Mouse (Mus musculus) forebrain, embryonic 11.5 days (tissue): ENCODE results near the gene Selenof. TPM values are rescaled to one million over a fixed set of nuclear protein-coding genes. Genes with fewer than 3 reads are reported as not detected.

Experiments
- ATAC-seq: fragments of 200-750 bp; cut with Nextera tagmentation; replicated peaks from 2 replicates; pipeline ENCODE4 v1.8.0; 2017; ENCODE audit warnings: moderate TSS enrichment; ENCODE audit not compliant: low FRiP score
- DNase-seq: peaks from one replicate; pipeline ENCODE4 v3.0.0-alpha.2; 2017; ENCODE audit warnings: low spot score
- H3K27ac ChIP-seq: fragments of 300-500 bp; sonication (generic); 2 replicates; pipeline ENCODE4 v1.5.1; 2014; ENCODE audit warnings: low read depth, low read length
- H3K27me3 ChIP-seq: fragments of 300-500 bp; sonication (generic); 2 replicates; pipeline ENCODE4 v1.6.1; 2014; ENCODE audit warnings: mild to moderate bottlenecking, low read length, mixed read lengths; ENCODE audit not compliant: control insufficient read depth, insufficient read depth
- H3K36me3 ChIP-seq: fragments of 300-500 bp; sonication (generic); 2 replicates; pipeline ENCODE4 v1.6.1; 2014; ENCODE audit warnings: mild to moderate bottlenecking, low read length, moderate library complexity, mixed read lengths; ENCODE audit not compliant: control insufficient read depth, insufficient read depth
- H3K4me1 ChIP-seq: fragments of 300-500 bp; sonication (generic); replicated peaks from 2 replicates; pipeline ENCODE4 v1.6.1; 2014; ENCODE audit warnings: low read length, mixed read lengths; ENCODE audit not compliant: control insufficient read depth, insufficient read depth
- H3K4me2 ChIP-seq: fragments of 300-500 bp; sonication (generic); 2 replicates; pipeline ENCODE4 v1.6.1; 2014; ENCODE audit warnings: low read depth, mild to moderate bottlenecking, low read length, moderate library complexity, mixed read lengths; ENCODE audit not compliant: severe bottlenecking
- H3K4me3 ChIP-seq: fragments of 300-500 bp; sonication (generic); 2 replicates; pipeline ENCODE4 v1.5.1; 2014; ENCODE audit warnings: low read depth, low read length
- H3K9ac ChIP-seq: fragments of 300-500 bp; sonication (generic); 2 replicates; pipeline ENCODE4 v1.6.1; 2014; ENCODE audit warnings: low read length
- H3K9me3 ChIP-seq: fragments of 300-500 bp; sonication (generic); 2 replicates; pipeline ENCODE4 v1.6.1; 2016; ENCODE audit warnings: low read length, mixed read lengths; ENCODE audit not compliant: control insufficient read depth
- WGBS: fragments of 180-500 bp; shearing (Covaris S2); extraction: QIAGEN DNeasy Blood & Tissue Kit; methylation state at CpG from one replicate; pipeline ENCODE4 v1.1.7; 2014; 5-methylcytosine and 5-hydroxymethylcytosine counted together
- polyA plus RNA-seq: library from polyadenylated mRNA; unstranded; fragments of >200 nt; fragmentation: Nextera tagmentation; extraction: Ambion mirVana; gene quantifications from 2 replicates; pipeline ENCODE4 v1.2.1, GENCODE M21; 2014

The Selenof gene
- polyA plus RNA-seq, 1 experiment from 2014 or later: 409 TPM

- Histone ChIP-seq H3K9me3 (no peaks in the 10 kb centered on the region), H3K4me1 (0 out of 2 replicates have a peak, but pooled peaks cover 2% of the 10 kb centered on the region), H3K27ac (no peak overlapping the region), H3K36me3 (no peaks in the 10 kb centered on the region), H3K4me2 (no peak overlapping the region), H3K9ac (no peak overlapping the region), H3K4me3 (no peak overlapping the region), H3K27me3 (no peaks in the 10 kb centered on the region)
- WGBS: 88% methylated on average over 6 of the region's 6 CpGs
- DNase-seq: no peak
- ATAC-seq: no peak
Observed at GRCm38 (mm10) chr3:144614277-144614676, 44.2 kb downstream of the Selenof start.

DNA sequence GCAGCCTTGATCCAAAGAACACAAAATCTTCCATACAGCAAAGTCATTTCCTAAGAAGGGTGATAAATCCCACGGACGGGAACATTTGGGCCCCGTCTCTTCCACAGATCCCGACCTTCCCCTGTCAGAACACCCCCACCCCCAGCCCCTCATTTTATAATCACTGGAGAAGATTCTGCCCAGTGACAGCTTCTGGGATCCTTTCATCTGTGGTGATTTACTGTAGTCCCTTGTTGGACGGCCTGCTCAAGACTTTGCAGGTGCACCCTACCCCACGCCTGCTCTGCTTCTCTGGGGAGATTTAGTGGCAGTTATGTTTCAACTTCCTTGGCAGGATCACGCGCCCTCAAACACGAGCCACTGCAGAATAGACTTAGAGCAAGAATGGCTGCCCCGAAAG lies 44.6 kb downstream of the Selenof start:
- H3K9me3 ChIP-seq: no peaks in the 10 kb centered on the region
- H3K27ac ChIP-seq: no peak overlapping the region
- no peaks in the 10 kb centered on the region for H3K36me3 ChIP-seq
- H3K4me1 ChIP-seq: 0 out of 2 replicates have a peak, but pooled peaks cover 2% of the 10 kb centered on the region
- no peaks in the 10 kb centered on the region for H3K27me3 ChIP-seq
- no peak for DNase-seq
- H3K9ac ChIP-seq: no peak overlapping the region
- ATAC-seq: no peak
- WGBS: 92% methylated on average over 10 of the region's 10 CpGs
- no peak overlapping the region for H3K4me3 ChIP-seq
- H3K4me2 ChIP-seq: no peak overlapping the region

DNA sequence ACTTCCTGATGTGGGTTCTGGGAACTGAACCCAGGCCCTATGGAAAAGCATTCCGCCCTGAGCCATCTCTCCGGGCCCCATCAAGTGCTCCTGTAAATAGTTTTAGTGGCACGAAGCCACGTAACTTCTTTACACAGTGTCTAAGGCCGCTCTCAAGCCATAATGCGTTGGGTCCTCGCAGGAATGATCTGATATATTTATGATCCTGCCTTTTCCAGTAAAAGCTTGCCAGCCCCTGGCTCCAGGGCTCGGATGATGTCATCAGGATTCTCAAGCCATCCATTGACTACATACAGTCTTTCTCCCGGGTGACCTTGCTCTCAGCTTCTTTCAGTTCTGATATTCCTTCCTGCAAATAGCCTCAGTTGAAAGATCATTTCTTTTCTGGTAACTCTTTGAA lies 45.4 kb downstream of the Selenof start:
- Histone ChIP-seq H3K36me3 (no peaks in the 10 kb centered on the region), H3K4me3 (no peak overlapping the region), H3K9ac (no peak overlapping the region), H3K27me3 (no peaks in the 10 kb centered on the region), H3K4me2 (no peak overlapping the region), H3K4me1 (0 out of 2 replicates have a peak, but pooled peaks cover 2% of the 10 kb centered on the region), H3K27ac (no peak overlapping the region), H3K9me3 (no peaks in the 10 kb centered on the region)
- ATAC-seq (no peak), DNase-seq (no peak)
- WGBS: 91% methylated on average over 9 of the region's 9 CpGs

DNA sequence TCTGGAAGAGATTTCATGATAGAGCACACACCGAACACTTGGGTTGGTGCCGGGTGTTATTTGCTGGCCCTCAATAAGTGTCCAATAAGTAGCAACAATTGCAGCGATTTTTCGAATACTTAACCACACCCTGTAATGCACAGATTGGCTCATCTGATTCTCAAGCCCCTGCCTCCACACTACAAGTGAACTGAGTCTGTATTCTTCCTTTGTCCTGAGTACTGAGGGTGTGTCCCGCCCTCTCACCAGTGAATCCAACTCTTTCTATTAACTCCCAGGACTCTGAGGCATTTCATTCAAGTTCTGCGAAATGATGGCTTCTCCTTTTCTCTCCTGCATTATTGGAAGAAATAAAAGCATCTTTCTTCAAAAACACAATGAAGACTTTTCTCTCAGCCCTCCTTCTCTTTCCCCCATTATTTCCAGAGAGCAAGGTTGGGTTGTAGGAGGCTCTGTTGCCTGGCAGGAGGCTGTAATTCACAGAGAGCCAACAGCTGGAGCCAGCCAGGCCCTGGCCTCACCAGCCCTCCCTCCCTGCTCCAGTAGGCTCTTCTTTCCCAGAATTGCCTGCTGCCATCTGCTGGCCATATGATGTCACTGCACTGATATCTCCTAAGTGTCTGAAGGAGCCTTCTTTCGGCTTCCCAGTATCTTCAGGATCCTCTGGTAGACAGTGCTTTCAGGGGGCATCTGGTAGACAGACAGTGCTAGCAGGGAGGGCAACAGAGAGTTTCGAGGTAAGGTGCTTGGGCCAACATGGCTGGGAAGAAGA lies 46.7 kb downstream of the Selenof start:
- no peaks in the 10 kb centered on the region for H3K9me3 ChIP-seq
- no peak overlapping the region for H3K4me2 ChIP-seq
- WGBS: 48% methylated on average over 8 of the region's 8 CpGs
- H3K36me3 ChIP-seq: no peaks in the 10 kb centered on the region
- H3K27me3 ChIP-seq: no peaks in the 10 kb centered on the region
- peak overlapping the region; percentile 51; the same call in 1 of the 2 replicates for H3K27ac ChIP-seq
- ATAC-seq: peak; percentile 97
- H3K4me3 ChIP-seq: no peak overlapping the region
- no peak overlapping the region for H3K9ac ChIP-seq
- 0 out of 2 replicates have a peak, but pooled peaks cover 2% of the 10 kb centered on the region for H3K4me1 ChIP-seq
- DNase-seq: peak; percentile 89

- 90% methylated on average over 10 of the region's 10 CpGs for WGBS
- no peak overlapping the region for H3K9ac ChIP-seq
- H3K27me3 ChIP-seq: no peaks in the 10 kb centered on the region
- no peak overlapping the region for H3K4me3 ChIP-seq
- DNase-seq: no peak
- no peaks in the 10 kb centered on the region for H3K4me1 ChIP-seq
- H3K9me3 ChIP-seq: no peaks in the 10 kb centered on the region
- no peaks in the 10 kb centered on the region for H3K36me3 ChIP-seq
- no peak for ATAC-seq
- no peak overlapping the region for H3K4me2 ChIP-seq
- no peak overlapping the region for H3K27ac ChIP-seq
Observed at GRCm38 (mm10) chr3:144617633-144618180, 47.6 kb downstream of the Selenof start.

DNA sequence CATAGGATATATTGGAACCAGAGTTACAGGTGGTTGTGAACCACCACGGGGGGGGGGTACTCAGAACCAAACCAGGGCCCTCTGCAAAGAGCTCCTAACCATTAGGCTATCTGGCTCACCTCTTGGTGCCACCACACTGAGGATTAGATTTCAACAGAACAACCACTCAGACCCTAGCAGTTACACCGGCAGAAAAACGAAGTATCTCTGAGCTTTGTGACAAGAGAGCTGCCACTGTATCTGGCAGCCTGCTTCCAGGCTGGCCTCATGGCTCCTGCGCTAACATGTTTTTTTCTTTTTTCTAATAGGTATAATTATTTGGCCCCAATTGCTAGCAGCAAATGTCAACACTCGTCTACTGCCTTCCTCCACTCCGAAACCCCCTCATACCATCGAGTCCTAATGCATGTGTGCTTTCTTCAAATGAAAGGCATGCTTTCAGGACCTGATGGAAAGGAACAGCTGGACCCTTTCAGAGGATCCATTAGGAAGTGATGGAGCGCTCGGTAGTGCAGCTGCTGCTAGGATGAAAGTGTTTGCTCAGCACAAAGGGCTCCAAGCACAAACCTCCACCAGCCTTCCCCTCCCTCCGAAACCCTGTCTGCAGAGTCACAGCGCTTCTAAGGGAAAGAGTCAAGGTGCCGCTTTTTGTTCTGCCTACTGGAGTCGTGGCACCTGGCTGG lies 53.0 kb downstream of the Selenof start:
- H3K4me2 ChIP-seq: no peak overlapping the region
- peak; percentile 51; the same call in 1 of the 2 replicates for ATAC-seq
- no peak overlapping the region for H3K4me3 ChIP-seq
- H3K9me3 ChIP-seq: no peaks in the 10 kb centered on the region; the same call in 1 of the 2 replicates
- H3K9ac ChIP-seq: no peak overlapping the region
- H3K27me3 ChIP-seq: no peaks in the 10 kb centered on the region
- no peak for DNase-seq
- 83% methylated on average over 13 of the region's 13 CpGs for WGBS
- no peaks in the 10 kb centered on the region for H3K4me1 ChIP-seq
- no peaks in the 10 kb centered on the region for H3K36me3 ChIP-seq
- no peak overlapping the region for H3K27ac ChIP-seq

- H3K9me3 ChIP-seq: no peaks in the 10 kb centered on the region; the same call in 1 of the 2 replicates
- no peak overlapping the region for H3K9ac ChIP-seq
- no peak for ATAC-seq
- no peak for DNase-seq
- no peak overlapping the region for H3K27ac ChIP-seq
- no peaks in the 10 kb centered on the region for H3K36me3 ChIP-seq
- no peak overlapping the region for H3K4me2 ChIP-seq
- no peaks in the 10 kb centered on the region for H3K27me3 ChIP-seq
- H3K4me1 ChIP-seq: no peaks in the 10 kb centered on the region
- no peak overlapping the region for H3K4me3 ChIP-seq
- WGBS: 89% methylated on average over 5 of the region's 5 CpGs
Observed at GRCm38 (mm10) chr3:144625691-144626090, 55.6 kb downstream of the Selenof start.

- no peaks in the 10 kb centered on the region; the same call in 1 of the 2 replicates for H3K9me3 ChIP-seq
- ATAC-seq (no peak), DNase-seq (no peak)
- H3K27me3 ChIP-seq: no peaks in the 10 kb centered on the region
- no peaks in the 10 kb centered on the region for H3K4me1 ChIP-seq
- H3K4me3 ChIP-seq: no peak overlapping the region
- H3K36me3 ChIP-seq: no peaks in the 10 kb centered on the region
- H3K9ac ChIP-seq: no peak overlapping the region
- H3K4me2 ChIP-seq: no peak overlapping the region
- no peak overlapping the region for H3K27ac ChIP-seq
- 85% methylated on average over 11 of the region's 11 CpGs for WGBS
Observed at GRCm38 (mm10) chr3:144628005-144628914, 58.2 kb downstream of the Selenof start.
